Mouse (Mus musculus) stomach, embryonic 15.5 days (tissue): ENCODE data around the gene Gm45711. TPM values are rescaled to one million over a fixed set of nuclear protein-coding genes. Genes with fewer than 3 reads are reported as not detected.
"Not testable (repeated sequence)": the region's sequence is repeated elsewhere in the genome, so short reads cannot be mapped to it uniquely, and the experiment has no call there.

Experiments used
- ATAC-seq: fragments of 200-750 bp; cut with Nextera tagmentation; 2 replicates; pipeline ENCODE4 v1.8.0; 2017; ENCODE audit warnings: low read depth, moderate number of reproducible peaks, moderate TSS enrichment; ENCODE audit not compliant: insufficient read depth, low FRiP score
- H3K27ac ChIP-seq: fragments of 300-500 bp; sonication (generic); 2 replicates; pipeline ENCODE4 v1.5.1; 2015; ENCODE audit warnings: mild to moderate bottlenecking, inconsistent platforms
- H3K27me3 ChIP-seq: fragments of 300-500 bp; sonication (generic); replicated peaks from 2 replicates; pipeline ENCODE4 v1.6.1; 2015; ENCODE audit warnings: inconsistent platforms
- H3K36me3 ChIP-seq: fragments of 300-500 bp; sonication (generic); 2 replicates; pipeline ENCODE4 v1.6.1; 2015; ENCODE audit warnings: inconsistent platforms
- H3K4me1 ChIP-seq: fragments of 300-500 bp; sonication (generic); 2 replicates; pipeline ENCODE4 v1.6.1; 2015; ENCODE audit warnings: inconsistent platforms
- H3K4me2 ChIP-seq: fragments of 300-500 bp; sonication (generic); 2 replicates; pipeline ENCODE4 v1.6.1; 2015; ENCODE audit warnings: mild to moderate bottlenecking, inconsistent platforms
- H3K4me3 ChIP-seq: fragments of 300-500 bp; sonication (generic); replicated peaks from 2 replicates; pipeline ENCODE4 v1.5.1; 2015; ENCODE audit warnings: inconsistent platforms
- H3K9ac ChIP-seq: fragments of 300-500 bp; sonication (generic); 2 replicates; pipeline ENCODE4 v1.6.1; 2015; ENCODE audit warnings: inconsistent platforms
- H3K9me3 ChIP-seq: fragments of 300-500 bp; sonication (generic); 2 replicates; pipeline ENCODE4 v1.6.1; 2016; ENCODE audit warnings: inconsistent platforms
- WGBS: fragments of 180-500 bp; shearing (Covaris S2); methylation state at CpG from one replicate; pipeline ENCODE4 v1.1.7; 2015; 5-methylcytosine and 5-hydroxymethylcytosine counted together
- polyA plus RNA-seq: library from polyadenylated mRNA; unstranded; fragments of >200 nt; fragmentation: Nextera tagmentation; extraction: Ambion mirVana; gene quantifications from 2 replicates; pipeline ENCODE4 v1.2.1, GENCODE M21; 2015

Gm45711 gene
- polyA plus RNA-seq, 1 experiment from 2014 or later: not detected

GRCm38 (mm10) chr8:104312023-104312422 lies 2.1 kb upstream of the Gm45711 start:
- H3K9ac ChIP-seq, ATAC-seq, H3K36me3 ChIP-seq, H3K4me3 ChIP-seq, H3K4me1 ChIP-seq, H3K27ac ChIP-seq, H3K9me3 ChIP-seq, H3K27me3 ChIP-seq, H3K4me2 ChIP-seq: not testable (repeated sequence)
- 87% methylated on average over 3 of the region's 3 CpGs for WGBS

GRCm38 (mm10) chr8:104308341-104308740 lies 1.5 kb downstream of the Gm45711 start:
- not testable (repeated sequence) for H3K36me3 ChIP-seq, H3K4me3 ChIP-seq, H3K4me1 ChIP-seq, H3K27me3 ChIP-seq, H3K9ac ChIP-seq, H3K27ac ChIP-seq, H3K9me3 ChIP-seq, H3K4me2 ChIP-seq, ATAC-seq
- WGBS: 43% methylated on average over 6 of the region's 6 CpGs

GRCm38 (mm10) chr8:104304962-104305361 lies 4.9 kb downstream of the Gm45711 start:
- Histone ChIP-seq H3K9me3 (no peaks in the 10 kb centered on the region), H3K4me3 (no peak overlapping the region), H3K4me1 (no peaks in the 10 kb centered on the region), H3K27ac (no peak overlapping the region), H3K4me2 (no peak overlapping the region), H3K9ac (no peak overlapping the region), H3K36me3 (no peaks in the 10 kb centered on the region), H3K27me3 (no peaks in the 10 kb centered on the region)
- no peak for ATAC-seq
- WGBS: 84% methylated on average over 11 of the region's 11 CpGs

- not testable (repeated sequence) for H3K9ac ChIP-seq, ATAC-seq, H3K9me3 ChIP-seq, H3K36me3 ChIP-seq, H3K4me3 ChIP-seq, H3K4me1 ChIP-seq, H3K4me2 ChIP-seq, H3K27ac ChIP-seq, H3K27me3 ChIP-seq
- 93% methylated on average over 4 of the region's 4 CpGs for WGBS
Measured at GRCm38 (mm10) chr8:104302536-104302935, 7.3 kb downstream of the Gm45711 start.

GRCm38 (mm10) chr8:104301577-104301976 lies 8.3 kb downstream of the Gm45711 start:
- H3K4me1 ChIP-seq, H3K9me3 ChIP-seq, H3K36me3 ChIP-seq, H3K4me2 ChIP-seq, ATAC-seq, H3K27ac ChIP-seq, H3K9ac ChIP-seq, H3K27me3 ChIP-seq, H3K4me3 ChIP-seq: not testable (repeated sequence)
- WGBS: 21% methylated on average over 3 of the region's 3 CpGs

- Histone ChIP-seq H3K4me2 (no peak overlapping the region), H3K4me3 (no peak overlapping the region), H3K9ac (no peak overlapping the region), H3K27ac (no peak overlapping the region), H3K36me3 (no peaks in the 10 kb centered on the region), H3K27me3 (no peaks in the 10 kb centered on the region), H3K9me3 (no peaks in the 10 kb centered on the region), H3K4me1 (no peaks in the 10 kb centered on the region)
- ATAC-seq: no peak
- 86% methylated on average over 1 of the region's 1 CpGs for whole genome bisulfite sequencing
Measured at GRCm38 (mm10) chr8:104294396-104294795, 15.5 kb downstream of the Gm45711 start.

GRCm38 (mm10) chr8:104293081-104293480 lies 16.8 kb downstream of the Gm45711 start, which contains the start of gene Cmtm2a:
Gene Cmtm2a, minus strand, starts transcription at chr8:104293181.
- H3K9me3 ChIP-seq, H3K4me2 ChIP-seq, H3K36me3 ChIP-seq, H3K27ac ChIP-seq, H3K27me3 ChIP-seq, H3K9ac ChIP-seq, ATAC-seq, H3K4me1 ChIP-seq, H3K4me3 ChIP-seq: not testable (repeated sequence)
- WGBS: 87% methylated on average over 12 of the region's 12 CpGs

GRCm38 (mm10) chr8:104268937-104269440 lies 40.9 kb downstream of the Gm45711 start:
- Histone ChIP-seq H3K9ac (no peak overlapping the region), H3K36me3 (peaks cover 4% of the 10 kb centered on the region), H3K4me1 (no peaks in the 10 kb centered on the region), H3K9me3 (no peaks in the 10 kb centered on the region), H3K4me2 (no peak overlapping the region), H3K27me3 (no peaks in the 10 kb centered on the region), H3K27ac (no peak overlapping the region), H3K4me3 (no peak overlapping the region)
- WGBS: 80% methylated on average over 6 of the region's 6 CpGs
- ATAC-seq: no peak

- H3K4me3 ChIP-seq: no peak overlapping the region
- H3K27me3 ChIP-seq: no peaks in the 10 kb centered on the region
- H3K9me3 ChIP-seq: no peaks in the 10 kb centered on the region
- no peaks in the 10 kb centered on the region for H3K4me1 ChIP-seq
- H3K9ac ChIP-seq: no peak overlapping the region
- H3K27ac ChIP-seq: no peak overlapping the region
- H3K4me2 ChIP-seq: no peak overlapping the region
- peaks cover 8% of the 10 kb centered on the region for H3K36me3 ChIP-seq
- ATAC-seq: no peak
Measured at GRCm38 (mm10) chr8:104268368-104268767, 41.5 kb downstream of the Gm45711 start.

- H3K27me3 ChIP-seq, H3K27ac ChIP-seq, H3K4me2 ChIP-seq, H3K9ac ChIP-seq, ATAC-seq, H3K9me3 ChIP-seq, H3K4me3 ChIP-seq, H3K4me1 ChIP-seq, H3K36me3 ChIP-seq: not testable (repeated sequence)
- 93% methylated on average over 22 of the region's 22 CpGs for WGBS
Measured at GRCm38 (mm10) chr8:104264271-104264935, 45.5 kb downstream of the Gm45711 start.

GRCm38 (mm10) chr8:104261802-104262201 lies 48.1 kb downstream of the Gm45711 start:
- H3K36me3 ChIP-seq: peaks cover 27% of the 10 kb centered on the region
- H3K27me3 ChIP-seq, H3K4me3 ChIP-seq, H3K4me1 ChIP-seq, H3K27ac ChIP-seq, H3K4me2 ChIP-seq, H3K9me3 ChIP-seq, H3K9ac ChIP-seq, ATAC-seq: not testable (repeated sequence)
- WGBS: 95% methylated on average over 5 of the region's 5 CpGs

GRCm38 (mm10) chr8:104253016-104253415 lies 56.9 kb downstream of the Gm45711 start:
- no peaks in the 10 kb centered on the region for H3K9me3 ChIP-seq
- no peak overlapping the region for H3K4me3 ChIP-seq
- ATAC-seq: no peak
- no peak overlapping the region for H3K4me2 ChIP-seq
- no peak overlapping the region for H3K27ac ChIP-seq
- WGBS: 85% methylated on average over 3 of the region's 3 CpGs
- H3K4me1 ChIP-seq: peaks cover under 1% of the 10 kb centered on the region; the same call in 1 of the 2 replicates
- peaks cover 5% of the 10 kb centered on the region for H3K36me3 ChIP-seq
- H3K27me3 ChIP-seq: no peaks in the 10 kb centered on the region
- no peak overlapping the region for H3K9ac ChIP-seq
